Mouse (Mus musculus): ENCODE measurements around the gene Fastkd5.

DNA sequence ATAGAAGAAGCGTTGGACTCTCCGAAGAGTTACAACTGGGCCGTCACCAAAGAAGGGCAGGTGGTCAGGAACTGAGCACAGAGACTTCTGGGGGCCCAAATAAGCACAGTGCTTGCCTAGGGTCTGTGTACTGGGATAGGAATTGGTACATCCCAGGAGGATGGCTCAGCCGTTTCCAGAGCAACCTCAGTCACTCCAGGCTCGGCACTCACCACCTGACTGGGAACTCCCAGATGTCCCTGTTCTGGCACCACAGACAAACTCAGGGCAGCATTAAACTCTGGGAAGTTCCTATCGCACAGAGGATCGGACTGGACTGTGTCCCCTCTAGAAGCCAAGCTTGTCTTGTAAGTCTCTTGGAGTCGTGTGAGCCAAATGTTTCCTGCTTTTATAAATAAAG, 64.8 kb downstream of the Fastkd5 start:
- TF ChIP-seq CTCF (IDR thresholded peaks at IDR 0.05; ENCODE audit: borderline replicate concordance, insufficient read depth, low read length), result no peak
- no peak for TF ChIP-seq POLR2A (IDR thresholded peaks at IDR 0.05; ENCODE audit: low read depth, low read length)
